Mouse (Mus musculus) CD4-positive, CD25-positive, alpha-beta regulatory T cell, adult 9 weeks (primary cell): ENCODE measurements around the gene Tas2r109. TPM values are rescaled to one million over a fixed set of nuclear protein-coding genes. Genes with fewer than 3 reads are reported as not detected.

ENCODE experiments used
- polyA plus RNA-seq: library from polyadenylated mRNA; unstranded; fragments of 100-300 nt; shearing (Covaris generic); gene quantifications from one replicate; pipeline ENCODE4 v1.2.1, GENCODE M21; 2017

Gene Tas2r109
- polyA plus RNA-seq, result not detected

DNA sequence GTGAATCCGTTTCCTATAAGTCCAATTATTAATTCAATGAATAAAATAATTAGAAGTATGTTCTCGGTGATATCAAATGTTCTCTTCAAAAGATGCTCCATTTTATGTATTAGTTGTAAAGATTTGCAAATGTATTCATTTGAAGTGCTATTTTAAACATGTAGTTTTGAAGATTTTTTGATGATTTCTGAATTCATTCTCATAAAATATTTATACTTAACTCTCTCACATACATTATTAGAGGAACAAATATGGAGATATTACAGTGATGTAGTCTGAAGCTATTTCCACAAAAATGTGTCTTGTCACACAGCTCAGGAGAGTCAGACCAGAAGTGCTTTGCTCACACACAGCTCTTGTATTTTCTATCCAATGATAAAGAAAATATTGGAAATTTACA, at the start of gene Tas2r109:
Tas2r109 (minus strand) TSS at position 101 of the 400 bp plus-strand sequence.

DNA sequence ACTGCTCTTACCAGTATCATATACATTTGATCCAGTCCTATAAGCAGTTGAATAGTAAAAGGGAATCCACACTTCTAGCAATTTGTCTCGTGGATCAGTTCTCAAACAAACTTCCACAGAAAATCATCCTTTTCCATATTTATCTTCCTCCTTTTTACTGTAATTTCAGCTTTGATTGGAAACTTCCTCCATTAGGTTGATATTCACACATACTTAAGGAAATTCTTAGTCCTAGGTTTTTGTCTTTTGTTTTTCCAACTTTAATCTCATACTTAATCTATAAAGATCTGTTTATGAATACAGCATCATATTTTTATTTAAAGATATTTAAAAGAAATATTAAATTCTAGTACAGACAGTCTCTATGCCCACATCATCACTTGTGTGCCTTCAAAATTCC, 22.9 kb downstream of the Tas2r109 start, which contains the start of gene Tas2r131:
Tas2r131 (minus strand) TSS at position 101 of the 400 bp plus-strand sequence.

DNA sequence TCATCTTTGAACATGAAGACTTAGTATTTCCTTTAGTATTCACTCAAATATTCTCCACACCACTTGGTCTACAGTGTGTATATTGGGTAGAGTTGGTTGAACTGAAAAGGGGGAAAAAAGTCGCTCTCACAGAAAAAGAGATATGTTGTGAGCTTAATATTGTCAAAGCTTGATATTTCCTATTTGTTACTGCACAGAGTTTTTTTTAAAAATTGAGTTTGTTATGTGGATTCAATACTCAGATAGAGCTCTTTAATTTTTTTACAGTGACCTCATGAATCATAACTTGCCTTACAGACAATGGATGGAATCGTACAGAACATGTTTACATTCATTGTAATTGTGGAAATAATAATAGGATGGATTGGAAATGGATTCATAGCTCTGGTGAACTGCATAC, 30.0 kb downstream of the Tas2r109 start, which contains the start of gene Tas2r129:
Tas2r129 (plus strand) TSS at position 301 of the 400 bp plus-strand sequence.

Other genes with a start within 250 kb of the Tas2r109 start
- not detected for gene Tas2r115, start 242.9 kb downstream of the Tas2r109 start, polyA plus RNA-seq
- not detected for gene Tas2r124, start 226.2 kb downstream of the Tas2r109 start, polyA plus RNA-seq
- gene Tas2r102, start 218.8 kb downstream of the Tas2r109 start, polyA plus RNA-seq, result not detected
- gene Tas2r136, start 202.8 kb downstream of the Tas2r109 start, polyA plus RNA-seq, result not detected
- not detected for gene Tas2r117, start 178.1 kb downstream of the Tas2r109 start, polyA plus RNA-seq
- not detected for gene Tas2r123, start 133.8 kb downstream of the Tas2r109 start, polyA plus RNA-seq
- not detected for gene Tas2r116, start 125.5 kb downstream of the Tas2r109 start, polyA plus RNA-seq
- not detected for gene Tas2r110, start 113.0 kb downstream of the Tas2r109 start, polyA plus RNA-seq
- gene Tas2r113, start 88.0 kb downstream of the Tas2r109 start, polyA plus RNA-seq, result not detected
- gene Tas2r125, start 71.3 kb downstream of the Tas2r109 start, polyA plus RNA-seq, result not detected
- not detected for gene Tas2r129, start 29.9 kb downstream of the Tas2r109 start, polyA plus RNA-seq
- not detected for gene Tas2r131, start 23.0 kb downstream of the Tas2r109 start, polyA plus RNA-seq
- not detected for gene Tas2r103, start 56.1 kb upstream of the Tas2r109 start, polyA plus RNA-seq
- not detected for gene Tas2r140, start 74.9 kb upstream of the Tas2r109 start, polyA plus RNA-seq
- gene Smim10l1, start 123.9 kb upstream of the Tas2r109 start, polyA plus RNA-seq, result 6.7 TPM